Mouse (Mus musculus): ENCODE results near the gene Vegfb.

Vegfb gene

DNA sequence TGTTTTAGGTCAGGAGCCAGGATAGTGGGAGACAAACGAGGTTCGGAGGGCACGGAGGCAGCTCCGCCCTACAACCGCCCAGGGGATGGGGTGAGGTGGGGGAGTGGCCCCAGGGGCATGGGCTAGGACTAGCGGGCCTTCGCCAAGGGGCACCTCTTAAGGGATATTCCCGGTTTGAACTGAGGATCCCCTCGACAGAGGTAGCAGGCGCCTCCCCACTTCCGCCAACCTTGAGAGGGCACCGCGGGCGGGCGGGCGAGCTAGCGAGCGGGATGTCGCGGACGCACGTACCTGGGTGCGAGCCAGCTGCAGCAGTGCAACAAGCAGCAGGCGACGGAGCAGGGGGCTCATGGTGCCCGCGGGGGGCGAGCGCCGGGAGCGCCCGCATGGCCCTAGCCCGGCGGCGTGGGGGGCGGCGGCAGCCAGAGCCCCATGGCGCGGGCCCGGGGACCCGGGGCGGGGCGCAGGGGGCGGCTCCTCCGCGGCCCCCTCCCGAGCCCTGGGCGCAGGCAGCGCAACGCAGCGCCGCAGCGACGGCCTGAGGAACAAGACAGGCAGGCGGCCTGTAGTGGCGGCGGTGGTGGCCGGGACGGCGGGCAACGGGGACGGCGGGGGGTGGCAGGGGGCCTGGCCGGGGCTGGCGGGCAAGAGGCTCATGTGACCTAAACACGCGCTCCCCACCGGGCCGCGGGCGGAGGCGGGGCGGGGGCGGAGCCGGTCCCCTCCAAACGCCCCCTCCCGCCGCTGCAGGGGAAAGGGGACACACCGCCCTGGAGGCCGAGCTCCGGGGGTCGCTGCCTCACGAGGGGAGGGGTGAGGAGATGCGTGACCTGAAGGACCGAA lies at the start of gene Vegfb:
TSS of gene Vegfb (minus strand) at position 591 of the 843 bp plus-strand sequence.
- in situ Hi-C loops (cut with MboI), result no loop called here

GRCm38 (mm10) chr19:7034006-7034405 lies 46.6 kb upstream of the Vegfb start:
- in situ Hi-C loops (cut with MboI), result no loop called here

GRCm38 (mm10) chr19:7029531-7029930 lies 42.1 kb upstream of the Vegfb start:
- in situ Hi-C loops (cut with MboI), result no loop called here

DNA sequence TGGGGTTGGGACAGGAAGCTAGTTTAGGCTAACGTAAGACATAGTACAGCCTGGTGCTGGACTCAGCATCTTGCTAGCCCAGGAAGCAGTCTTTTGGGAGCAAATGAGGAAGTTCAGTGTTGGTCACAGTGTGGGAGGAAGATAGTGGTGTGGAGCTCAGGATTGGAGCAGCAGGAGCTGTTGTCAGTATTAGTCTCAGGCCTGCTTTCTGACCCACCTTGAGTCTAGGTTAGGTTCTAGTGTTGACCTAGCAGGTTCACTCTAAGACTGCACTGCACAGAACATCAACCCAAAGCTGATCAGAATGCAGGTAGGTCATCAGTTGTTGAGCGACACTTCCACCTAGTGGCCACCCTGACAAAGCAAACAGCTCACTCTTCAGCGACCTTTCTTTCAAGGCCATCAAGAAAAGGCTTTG lies 32.8 kb upstream of the Vegfb start:
- in situ Hi-C loops (cut with MboI), result no loop called here

DNA sequence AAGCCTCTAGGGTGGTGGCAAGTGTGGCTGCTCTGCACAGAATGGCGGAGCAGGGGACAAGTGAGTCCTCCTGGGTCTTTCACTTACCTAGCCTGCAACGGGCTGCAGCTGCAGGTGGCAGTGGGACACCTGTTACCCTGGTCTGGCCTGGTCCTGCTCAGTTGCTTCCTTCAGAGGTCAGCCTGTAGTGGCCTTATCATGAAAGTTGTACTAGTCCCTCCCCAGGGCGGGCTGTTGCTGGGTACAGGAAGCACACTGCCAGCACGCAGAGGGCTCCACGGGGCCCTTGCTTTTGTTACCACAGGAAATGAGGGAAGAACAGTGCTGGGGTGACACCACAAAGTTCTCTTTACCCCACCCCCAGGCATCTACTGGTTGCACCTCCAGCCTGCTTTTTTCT lies 31.7 kb upstream of the Vegfb start, which contains the start of gene Fermt3:
TSS of gene Fermt3 (minus strand) at position 279 of the 400 bp plus-strand sequence.
- in situ Hi-C loops (cut with MboI), result no loop called here

DNA sequence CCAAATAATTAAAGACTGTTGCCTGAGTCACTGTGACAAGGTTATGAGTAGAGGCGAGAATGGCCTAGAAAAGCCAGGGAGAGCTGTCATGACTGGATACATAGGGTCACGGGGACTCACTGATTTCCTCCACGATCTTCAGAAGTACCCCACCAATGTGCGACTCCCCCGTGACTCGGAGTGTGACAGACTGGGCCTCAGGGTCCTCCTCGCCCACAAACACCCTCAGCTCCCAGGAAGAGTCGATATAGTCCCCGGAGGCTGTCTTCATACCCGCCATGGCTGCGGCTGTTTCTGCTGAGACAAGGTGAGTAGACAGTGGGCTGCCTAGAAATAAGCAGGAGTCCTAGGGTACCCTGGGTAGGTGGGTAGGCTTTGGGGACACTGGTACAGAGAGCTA lies 31.1 kb upstream of the Vegfb start:
- in situ Hi-C loops (cut with MboI), result no loop called here

DNA sequence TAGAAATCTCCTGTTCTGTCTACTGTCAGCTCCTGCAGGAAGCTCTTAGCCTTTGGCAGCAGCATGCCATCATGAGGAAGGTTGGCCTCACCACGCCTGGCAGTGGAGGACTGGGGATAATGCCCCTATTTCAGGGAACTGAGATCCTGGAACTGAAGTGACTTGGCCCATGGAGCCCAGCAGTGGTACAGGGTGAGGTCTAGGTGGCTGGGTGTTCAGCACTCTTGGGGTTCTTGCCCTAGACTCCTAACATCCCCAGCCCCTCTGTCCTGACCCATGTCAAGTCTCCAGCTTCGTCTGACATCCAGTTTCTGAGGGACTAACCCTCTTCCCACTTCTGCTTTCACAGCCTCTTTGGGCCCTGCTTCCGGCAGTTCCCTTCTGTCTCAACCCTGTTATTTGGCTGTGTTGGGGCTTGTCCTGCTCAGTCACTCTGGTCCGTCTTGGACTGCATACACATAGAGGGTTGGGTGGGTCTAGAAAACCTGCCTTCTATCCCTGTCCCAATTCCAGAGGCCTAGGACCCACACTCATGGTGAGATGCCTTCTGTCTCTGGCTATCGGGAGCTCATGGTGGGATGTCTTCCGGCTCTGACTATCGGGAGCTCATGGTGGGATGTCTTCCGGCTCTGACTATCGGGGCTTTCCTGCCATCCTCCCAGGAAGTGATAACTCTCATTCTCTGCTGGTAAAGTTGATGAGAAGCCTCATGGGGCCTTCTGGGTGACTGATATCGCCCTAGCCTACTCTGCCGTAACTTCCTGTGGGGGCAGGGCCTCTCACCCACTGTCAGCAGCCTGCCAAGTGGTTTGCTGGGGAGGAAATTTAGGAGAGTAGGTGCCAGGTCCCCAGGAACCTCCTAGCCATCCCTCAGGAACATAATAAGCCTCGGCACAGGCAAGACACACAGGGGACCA lies 30.3 kb upstream of the Vegfb start:
- in situ Hi-C loops (cut with MboI), result no loop called here

DNA sequence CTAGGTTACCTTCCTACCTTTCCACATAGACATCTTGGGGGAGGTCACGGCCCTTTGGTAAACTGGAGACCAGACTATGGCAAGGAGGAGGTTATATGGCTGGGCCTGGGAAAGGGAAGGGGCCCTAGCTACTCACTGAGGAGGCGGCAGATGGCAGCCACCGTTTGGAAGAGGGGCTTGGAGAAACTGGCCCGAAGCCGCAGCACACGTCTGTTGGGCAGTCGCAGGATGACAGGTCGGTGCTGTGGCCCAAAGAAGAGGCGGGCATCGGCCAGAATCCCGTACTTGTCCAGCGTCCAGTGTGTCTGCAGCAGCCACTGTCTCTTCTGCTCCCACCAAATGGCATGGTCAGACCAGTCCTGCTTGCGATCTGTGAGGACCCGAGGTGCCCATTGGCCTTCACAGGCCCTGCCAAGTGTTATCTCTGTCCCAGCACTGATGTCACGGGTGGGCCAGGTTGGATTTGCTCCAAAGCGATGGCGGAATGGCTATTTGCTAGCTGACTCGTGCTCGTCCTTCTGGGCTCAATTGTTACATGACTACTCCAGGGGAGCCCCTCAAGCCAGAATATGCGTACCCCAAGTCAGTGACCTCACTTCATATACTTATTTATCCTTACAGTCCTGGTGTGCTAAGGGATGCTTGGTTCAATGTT lies 27.2 kb upstream of the Vegfb start:
- in situ Hi-C loops (cut with MboI), result no loop called here

DNA sequence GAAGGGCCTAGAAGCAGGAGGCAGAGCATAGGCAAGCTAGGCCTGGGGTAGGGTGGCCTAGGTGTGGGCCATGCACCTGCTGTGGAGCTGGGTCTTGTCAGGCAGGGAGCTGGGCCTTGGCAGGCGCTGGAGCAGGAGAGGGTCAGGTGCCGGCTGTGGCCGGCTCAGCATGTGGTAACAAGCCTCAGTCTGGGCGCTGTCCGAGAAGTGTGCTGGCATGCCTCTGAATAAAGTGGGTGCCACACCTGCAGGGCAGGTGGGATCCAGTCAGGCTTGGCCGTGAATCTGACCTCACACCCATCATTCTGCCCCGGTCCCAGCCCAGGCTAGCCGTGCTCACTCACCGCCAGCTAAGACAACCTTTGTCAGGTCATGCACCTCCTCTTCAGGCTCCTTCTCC lies 26.5 kb upstream of the Vegfb start:
- in situ Hi-C loops (cut with MboI), result no loop called here

DNA sequence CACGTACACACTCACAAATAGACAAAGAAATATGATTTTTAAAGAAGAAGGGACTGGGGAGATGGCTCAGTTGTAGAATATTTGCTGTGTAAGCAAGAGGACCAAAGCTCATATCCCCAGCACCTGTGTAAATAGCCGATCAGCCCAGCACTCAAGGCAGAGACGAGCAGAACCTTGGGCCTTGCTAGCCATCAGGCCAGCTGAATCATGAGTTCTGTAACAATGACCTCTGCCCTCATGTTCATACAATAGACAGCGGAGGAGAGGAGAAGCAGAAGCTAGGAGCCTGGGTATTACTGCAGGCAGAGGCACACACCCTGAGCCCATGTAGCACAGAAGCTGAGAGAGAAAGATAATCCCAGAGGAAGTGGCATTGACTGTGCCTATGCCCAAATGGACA lies 25.0 kb upstream of the Vegfb start:
- in situ Hi-C loops (cut with MboI), result no loop called here

DNA sequence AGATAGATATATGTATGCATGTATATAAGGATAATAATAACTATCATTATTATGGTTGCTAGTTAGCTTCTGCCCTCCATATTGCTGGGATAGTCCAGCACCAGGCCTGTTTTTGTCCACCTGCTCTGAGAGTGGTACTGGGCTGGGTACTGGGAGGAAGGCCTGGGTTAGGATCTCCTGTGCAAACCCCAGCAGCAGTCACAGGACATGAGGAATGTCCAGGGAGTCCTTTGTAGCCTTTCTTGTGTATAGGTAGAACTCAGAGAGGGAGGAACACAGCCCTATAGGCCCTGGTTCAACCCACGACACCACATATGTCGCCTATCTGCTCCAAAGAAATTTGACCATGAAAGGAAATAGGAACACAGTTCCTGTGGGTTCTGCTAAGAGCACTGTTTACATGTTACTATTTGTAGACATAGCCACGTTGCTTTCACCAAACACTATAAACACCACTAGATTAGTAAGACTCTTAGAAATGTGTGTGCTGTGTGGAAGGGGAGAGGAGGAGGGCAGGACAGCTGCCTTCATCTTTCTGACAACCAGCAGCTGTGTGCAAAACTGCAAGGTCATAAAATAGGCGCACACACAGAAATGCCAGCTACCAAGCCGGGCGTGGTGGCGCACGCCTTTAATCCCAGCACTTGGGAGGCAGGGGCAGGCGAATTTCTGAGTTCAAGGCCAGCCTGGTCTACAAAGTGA lies 19.6 kb upstream of the Vegfb start:
- in situ Hi-C loops (cut with MboI), result no loop called here

GRCm38 (mm10) chr19:6999360-7000063 lies 12.1 kb upstream of the Vegfb start:
- in situ Hi-C loops (cut with MboI), result no loop called here

DNA sequence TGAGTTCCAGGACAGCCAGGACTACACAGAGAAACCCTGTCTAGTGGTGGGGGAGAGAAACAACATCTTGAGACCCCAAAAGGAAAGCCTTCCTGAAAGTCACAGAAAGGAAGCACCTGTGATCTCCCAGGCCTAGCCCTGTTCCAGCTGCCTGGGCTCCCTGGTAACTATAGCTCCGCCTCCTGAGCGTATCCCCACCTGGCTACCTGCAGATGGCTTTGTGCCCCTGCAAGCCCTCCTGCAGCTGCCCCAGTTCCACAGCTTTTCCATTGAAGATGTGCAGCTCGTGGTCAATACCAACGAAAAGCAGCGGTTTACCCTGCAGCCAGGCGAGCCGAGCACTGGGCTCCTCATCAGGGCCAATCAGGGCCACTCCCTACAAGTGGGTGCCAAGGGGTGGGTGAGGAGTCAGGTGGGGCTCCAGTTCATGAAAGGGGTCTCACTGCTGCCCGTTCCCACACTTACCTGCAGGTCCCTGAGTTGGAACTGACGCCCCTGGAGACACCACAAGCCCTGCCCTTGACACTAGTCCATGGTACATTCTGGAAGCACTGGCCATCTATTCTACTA lies 10.4 kb upstream of the Vegfb start:
- in situ Hi-C loops (cut with MboI), result no loop called here

- in situ Hi-C loops (cut with MboI), result no loop called here
Measured at GRCm38 (mm10) chr19:6996006-6996405, 8.6 kb upstream of the Vegfb start, which contains the start of the genes Nudt22 and Trpt1. Nudt22 (minus strand) TSS chr19:6996117. Trpt1 (plus strand) TSS chr19:6996131.

- in situ Hi-C loops (cut with MboI), result no loop called here
Measured at GRCm38 (mm10) chr19:6995255-6995991, 8.0 kb upstream of the Vegfb start.

- in situ Hi-C loops (cut with MboI), result no loop called here
Measured at GRCm38 (mm10) chr19:6994489-6994888, 7.0 kb upstream of the Vegfb start.

DNA sequence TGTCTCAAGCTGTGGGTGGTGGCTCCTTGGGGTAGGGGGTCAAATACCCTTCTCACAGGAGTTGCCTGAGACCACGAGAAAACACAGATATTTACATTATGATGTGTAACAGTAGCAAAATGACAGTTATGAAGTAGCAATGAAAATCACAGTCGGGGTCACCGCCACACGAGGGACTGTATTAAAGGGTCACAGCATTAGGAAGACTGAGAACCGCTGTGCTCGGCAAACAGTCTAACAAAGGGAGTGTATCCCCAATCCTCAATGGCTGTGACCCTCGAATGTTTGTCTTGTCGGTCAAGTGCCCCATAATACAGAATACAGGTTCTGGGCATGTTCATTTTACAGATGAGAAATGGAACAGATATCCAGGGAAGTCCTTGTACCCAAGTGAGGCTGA lies 6.6 kb upstream of the Vegfb start:
- in situ Hi-C loops (cut with MboI), result no loop called here

DNA sequence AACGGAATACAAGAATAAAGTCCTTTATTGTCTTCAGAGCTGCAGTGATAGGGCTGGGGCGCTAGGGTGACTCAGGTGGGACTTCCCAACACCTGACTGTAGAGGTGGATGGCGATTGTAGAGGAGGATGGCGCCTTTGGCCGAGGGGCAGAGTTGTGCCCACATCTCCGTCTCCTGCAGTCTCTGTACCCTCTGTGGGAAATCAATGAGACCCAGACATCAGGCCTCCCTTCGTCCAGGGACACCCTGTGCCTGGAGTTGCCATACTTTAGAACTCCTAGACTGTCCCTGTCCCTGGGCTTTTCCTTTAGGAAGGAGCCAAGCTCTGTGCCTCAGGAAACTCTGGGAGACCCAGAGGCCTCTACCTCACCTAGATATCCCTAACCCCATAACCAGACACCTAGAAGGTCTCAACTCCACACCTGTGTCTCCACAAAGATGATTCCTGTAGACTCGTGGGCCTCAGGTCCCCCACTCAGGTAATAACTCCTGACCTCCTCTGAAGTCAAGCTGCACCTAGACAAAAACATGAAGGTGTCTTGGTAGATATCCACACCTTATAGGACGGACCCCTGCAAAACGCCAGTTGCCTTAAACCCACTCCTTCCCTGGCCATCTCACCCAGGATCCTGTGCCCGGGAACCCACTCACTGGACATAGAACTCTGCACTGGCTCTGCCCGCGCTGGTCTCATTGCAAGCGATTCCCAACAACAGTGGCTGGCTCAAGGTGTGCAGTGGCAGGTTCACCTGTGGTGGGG lies 5.7 kb upstream of the Vegfb start:
- in situ Hi-C loops (cut with MboI), result no loop called here

All from mature B cell (primary cell).